Mouse (Mus musculus): ENCODE measurements at regions not wholly inside any gene's neighbourhood (a gene's known extent, or its start where the extent isn't known, plus 50 kb on each side); places are given as distances from the start of the nearest gene placed in this dataset.

DNA sequence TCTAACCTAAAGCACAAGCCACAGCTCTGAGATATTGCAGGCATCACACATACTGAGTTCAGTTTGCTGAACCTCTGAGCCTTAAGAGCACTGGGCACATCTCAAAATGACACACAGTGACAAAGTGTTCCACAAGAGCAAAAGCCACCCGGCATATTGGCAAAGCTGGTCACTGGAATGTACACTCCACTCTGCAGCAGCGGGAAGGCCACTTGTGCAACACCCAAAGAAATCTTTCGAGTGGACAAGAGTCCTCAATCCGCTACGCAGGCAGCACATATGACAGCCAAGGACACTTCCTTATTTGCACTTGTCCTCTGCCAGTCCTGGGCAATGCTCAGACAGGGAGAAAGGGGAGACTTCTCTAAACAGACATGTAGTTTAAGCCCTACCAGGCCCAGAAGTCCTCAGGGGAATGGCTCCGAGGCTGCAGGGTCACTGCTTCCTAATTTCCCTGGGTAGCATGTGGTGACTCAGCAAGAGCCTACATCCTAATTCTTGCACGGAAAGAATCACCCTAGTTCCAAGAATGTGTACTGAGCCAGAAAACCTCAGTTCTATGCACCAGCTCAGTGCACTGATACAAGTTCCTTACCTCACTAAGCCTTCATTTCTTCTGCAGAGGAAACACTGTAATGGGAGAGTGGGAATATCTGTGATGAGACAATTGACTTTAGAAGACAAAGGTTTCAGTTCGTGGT, 144.5 kb upstream of the Ppargc1a start:
- no peaks in the 10 kb centered on the region for H3K27me3 ChIP-seq (replicated peaks)
- no peak overlapping the region for H3K4me3 ChIP-seq
- 88% methylated on average over 8 of the region's 8 CpGs for WGBS
- H3K36me3 ChIP-seq: no peaks in the 10 kb centered on the region
- H3K27ac ChIP-seq: no peak overlapping the region
- no peaks in the 10 kb centered on the region for H3K9me3 ChIP-seq
- no peaks in the 10 kb centered on the region for H3K4me1 ChIP-seq
- no peak overlapping the region for H3K9ac ChIP-seq
- no peak overlapping the region for H3K4me2 ChIP-seq (replicated peaks)
- ATAC-seq (ENCODE audit: low FRiP score, low read depth): no peak

DNA sequence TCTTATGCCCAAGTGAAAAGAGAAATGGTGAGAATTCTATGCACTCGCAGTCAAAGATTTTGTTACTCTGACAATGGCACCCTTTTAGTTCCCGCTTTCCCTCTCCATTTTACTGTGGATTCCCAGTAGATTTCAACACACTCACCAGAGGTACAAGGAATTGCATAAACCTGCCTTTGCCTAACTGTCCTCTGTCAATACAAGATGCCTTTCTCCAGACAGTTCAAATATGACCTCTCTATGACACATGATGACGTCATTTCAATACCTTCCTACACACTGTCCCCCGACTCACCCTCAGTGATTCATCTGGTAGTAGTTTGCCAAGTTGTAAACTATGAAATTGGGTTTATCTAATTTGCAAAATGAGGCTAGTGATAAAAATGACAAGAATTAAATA, 143.1 kb upstream of the Ppargc1a start:
- Histone ChIP-seq H3K4me3 (no peak overlapping the region), H3K9ac (no peak overlapping the region), H3K27me3 (replicated peaks) (no peaks in the 10 kb centered on the region), H3K27ac (no peak overlapping the region), H3K4me2 (replicated peaks) (no peak overlapping the region), H3K9me3 (no peaks in the 10 kb centered on the region), H3K36me3 (no peaks in the 10 kb centered on the region), H3K4me1 (no peaks in the 10 kb centered on the region)
- 95% methylated on average over 4 of the region's 4 CpGs for WGBS
- no peak for ATAC-seq (ENCODE audit: low FRiP score, low read depth)

DNA sequence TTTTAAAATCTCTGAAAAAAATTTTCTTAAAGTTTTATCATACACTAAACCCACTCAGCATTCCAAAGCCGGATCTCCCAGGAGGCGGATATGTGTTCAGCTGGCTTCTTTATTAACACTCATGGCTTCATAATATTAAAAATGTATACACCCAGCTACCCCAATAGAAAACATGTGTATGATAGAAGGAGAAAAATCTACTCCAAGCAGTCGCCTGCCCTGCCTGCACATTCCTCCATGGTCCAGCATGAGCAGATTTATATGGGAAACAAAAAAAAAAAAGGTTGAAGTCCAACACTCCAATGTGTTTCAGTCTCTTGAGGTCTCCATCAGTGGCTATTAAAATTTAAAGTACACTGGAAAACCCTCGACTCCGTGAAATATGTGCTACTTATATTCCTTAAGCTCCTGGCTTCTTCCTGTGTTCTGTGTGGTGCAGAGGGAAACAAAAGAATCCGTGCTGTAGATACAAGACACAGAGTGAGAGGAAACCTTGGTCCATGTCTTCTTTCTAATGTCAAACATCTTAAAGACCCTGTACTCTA, 142.0 kb upstream of the Ppargc1a start:
- Histone ChIP-seq H3K36me3 (no peaks in the 10 kb centered on the region), H3K9me3 (no peaks in the 10 kb centered on the region), H3K27me3 (replicated peaks) (no peaks in the 10 kb centered on the region), H3K4me2 (replicated peaks) (no peak overlapping the region), H3K27ac (no peak overlapping the region), H3K4me3 (no peak overlapping the region), H3K4me1 (no peaks in the 10 kb centered on the region), H3K9ac (no peak overlapping the region)
- ATAC-seq (ENCODE audit: low FRiP score, low read depth): no peak
- 80% methylated on average over 6 of the region's 6 CpGs for WGBS

DNA sequence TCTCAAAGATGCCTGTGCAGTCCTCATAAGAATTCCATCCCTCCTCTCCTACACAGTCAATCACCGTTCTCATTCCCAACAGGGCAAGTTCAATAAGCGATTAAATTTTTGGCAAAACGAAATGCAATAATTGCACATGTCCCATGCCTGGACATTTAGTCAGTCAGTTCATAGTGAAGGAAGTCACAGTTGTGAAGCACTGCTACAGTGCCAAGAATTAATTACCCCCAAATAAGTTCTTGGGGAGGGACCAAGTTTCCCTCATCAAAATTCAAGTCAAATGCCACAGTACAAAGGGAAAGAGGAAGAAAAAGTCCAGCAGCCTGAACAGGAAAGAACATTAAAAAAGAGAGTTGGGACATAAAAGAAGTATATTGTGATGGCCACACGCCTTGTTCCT, 112.4 kb upstream of the Ppargc1a start:
- H3K9ac ChIP-seq: no peak overlapping the region
- no peak overlapping the region for H3K4me3 ChIP-seq
- no peak overlapping the region for H3K27ac ChIP-seq
- no peak overlapping the region for H3K4me2 ChIP-seq (replicated peaks)
- no peak for ATAC-seq (ENCODE audit: low FRiP score, low read depth)
- no peaks in the 10 kb centered on the region for H3K27me3 ChIP-seq (replicated peaks)
- WGBS: 87% methylated on average over 4 of the region's 4 CpGs
- no peaks in the 10 kb centered on the region for H3K36me3 ChIP-seq
- H3K4me1 ChIP-seq: no peaks in the 10 kb centered on the region
- H3K9me3 ChIP-seq: no peaks in the 10 kb centered on the region

DNA sequence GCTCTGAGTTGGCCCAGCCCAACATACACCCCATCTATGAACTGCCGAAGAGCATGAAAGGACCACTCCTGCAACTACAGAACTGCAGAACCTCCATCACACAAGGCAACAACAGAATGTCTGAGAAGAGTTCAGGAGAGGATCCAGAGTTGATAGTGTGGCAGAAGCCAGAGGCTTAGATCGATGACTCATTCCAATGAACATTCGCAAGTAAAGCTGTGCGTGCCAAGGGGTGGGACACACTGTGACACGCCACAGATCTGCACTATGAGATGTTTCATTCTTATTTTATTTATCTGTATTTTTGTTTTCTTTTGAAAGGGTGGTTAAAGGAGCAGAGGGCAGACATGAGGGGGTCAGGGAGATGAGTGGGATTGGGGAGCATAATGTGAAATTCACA, 103.7 kb upstream of the Ppargc1a start:
- Histone ChIP-seq H3K9me3 (no peaks in the 10 kb centered on the region), H3K36me3 (no peaks in the 10 kb centered on the region), H3K9ac (no peak overlapping the region), H3K4me3 (no peak overlapping the region), H3K4me1 (no peaks in the 10 kb centered on the region), H3K27me3 (replicated peaks) (no peaks in the 10 kb centered on the region), H3K4me2 (replicated peaks) (no peak overlapping the region), H3K27ac (no peak overlapping the region)
- ATAC-seq (ENCODE audit: low FRiP score, low read depth): no peak
- 92% methylated on average over 5 of the region's 5 CpGs for WGBS

DNA sequence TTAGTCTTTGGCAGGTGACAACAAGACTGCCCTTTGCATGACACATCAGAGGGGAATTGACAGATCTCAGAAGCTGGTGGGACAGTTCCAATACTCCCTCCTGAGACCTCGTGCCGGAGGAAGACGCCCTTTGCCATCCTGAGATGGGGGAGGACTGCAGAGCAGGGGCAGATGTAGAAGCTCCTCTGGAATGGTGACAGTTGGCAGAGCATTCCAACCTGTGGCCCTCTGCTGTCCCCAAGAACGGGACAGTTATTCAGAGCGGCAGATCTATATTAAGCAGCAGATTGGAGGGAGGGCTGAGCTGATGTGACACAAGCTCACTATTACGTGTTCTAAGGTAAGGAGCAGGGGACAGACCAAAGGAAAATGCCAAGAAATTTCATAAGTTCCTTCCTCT, 97.7 kb upstream of the Ppargc1a start:
- H3K9ac ChIP-seq: no peak overlapping the region
- no peaks in the 10 kb centered on the region for H3K36me3 ChIP-seq
- no peaks in the 10 kb centered on the region for H3K27me3 ChIP-seq (replicated peaks)
- H3K9me3 ChIP-seq: no peaks in the 10 kb centered on the region
- no peaks in the 10 kb centered on the region for H3K4me1 ChIP-seq
- 85% methylated on average over 6 of the region's 6 CpGs for WGBS
- ATAC-seq (ENCODE audit: low FRiP score, low read depth): no peak
- no peak overlapping the region for H3K4me3 ChIP-seq
- no peak overlapping the region for H3K27ac ChIP-seq
- H3K4me2 ChIP-seq (replicated peaks): no peak overlapping the region

DNA sequence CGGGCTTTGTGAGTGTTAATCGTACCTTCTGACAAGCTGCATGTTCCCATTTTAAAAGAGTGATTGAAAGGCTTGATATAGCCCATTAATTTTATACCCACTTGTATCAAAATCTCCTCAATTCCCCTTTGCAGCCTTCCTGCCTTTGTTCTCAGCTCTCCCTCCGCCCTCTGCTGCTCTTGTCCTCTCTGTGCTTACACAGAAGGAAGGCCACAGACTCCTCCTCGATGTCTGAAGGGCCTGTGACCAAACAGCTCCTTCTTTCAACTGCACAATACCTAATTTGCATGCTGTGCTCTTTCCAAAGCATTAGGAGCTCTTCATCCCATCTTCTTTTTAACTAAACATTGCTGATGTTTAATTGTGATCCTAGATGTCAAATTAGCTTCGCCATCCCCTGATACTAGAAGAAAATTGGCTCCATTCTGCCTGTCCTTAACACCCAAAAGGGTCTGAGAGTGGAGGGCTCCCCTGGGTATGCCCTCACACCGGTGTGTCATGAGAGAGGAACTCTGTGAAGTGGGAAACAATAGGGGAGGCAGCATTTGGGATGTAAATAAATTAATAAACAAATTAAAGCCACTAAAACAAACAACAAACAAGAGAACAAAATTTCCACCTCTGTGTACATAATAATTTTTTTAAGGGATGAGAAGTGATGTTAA, 90.8 kb upstream of the Ppargc1a start:
- no peak overlapping the region for H3K4me3 ChIP-seq
- no peaks in the 10 kb centered on the region for H3K27me3 ChIP-seq (replicated peaks)
- H3K4me1 ChIP-seq: no peaks in the 10 kb centered on the region; the same call in 1 of the 2 replicates
- no peak for ATAC-seq (ENCODE audit: low FRiP score, low read depth)
- H3K36me3 ChIP-seq: no peaks in the 10 kb centered on the region
- 32% methylated on average over 6 of the region's 6 CpGs for whole genome bisulfite sequencing
- no peak overlapping the region for H3K9ac ChIP-seq
- no peaks in the 10 kb centered on the region for H3K9me3 ChIP-seq
- H3K4me2 ChIP-seq (replicated peaks): no peak overlapping the region
- H3K27ac ChIP-seq: no peak overlapping the region

DNA sequence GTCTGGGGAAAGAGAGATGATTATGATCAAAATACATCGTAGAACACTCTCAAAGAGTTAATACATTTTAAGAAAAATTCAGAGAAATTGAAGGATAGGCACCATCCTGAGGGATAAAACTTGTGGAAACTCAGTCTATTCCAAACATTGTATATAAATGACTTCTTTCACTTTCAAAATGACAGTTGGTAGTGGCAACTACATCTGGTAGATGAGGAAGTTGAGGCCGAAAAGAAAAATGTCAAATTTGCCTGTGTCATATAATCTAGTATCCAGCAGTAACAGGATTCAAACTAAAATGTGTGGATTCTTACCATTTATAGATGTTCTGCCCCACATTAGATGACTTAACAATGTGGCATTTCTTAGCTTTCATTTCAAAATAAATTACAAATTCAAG, 86.0 kb upstream of the Ppargc1a start:
- H3K27ac ChIP-seq: no peak overlapping the region
- no peaks in the 10 kb centered on the region for H3K27me3 ChIP-seq (replicated peaks)
- no peak overlapping the region for H3K4me2 ChIP-seq (replicated peaks)
- H3K4me3 ChIP-seq: no peak overlapping the region
- no peaks in the 10 kb centered on the region for H3K36me3 ChIP-seq
- no peaks in the 10 kb centered on the region; the same call in 1 of the 2 replicates for H3K4me1 ChIP-seq
- no peak overlapping the region for H3K9ac ChIP-seq
- WGBS: 92% methylated on average over 2 of the region's 2 CpGs
- no peak for ATAC-seq (ENCODE audit: low FRiP score, low read depth)
- no peaks in the 10 kb centered on the region for H3K9me3 ChIP-seq

DNA sequence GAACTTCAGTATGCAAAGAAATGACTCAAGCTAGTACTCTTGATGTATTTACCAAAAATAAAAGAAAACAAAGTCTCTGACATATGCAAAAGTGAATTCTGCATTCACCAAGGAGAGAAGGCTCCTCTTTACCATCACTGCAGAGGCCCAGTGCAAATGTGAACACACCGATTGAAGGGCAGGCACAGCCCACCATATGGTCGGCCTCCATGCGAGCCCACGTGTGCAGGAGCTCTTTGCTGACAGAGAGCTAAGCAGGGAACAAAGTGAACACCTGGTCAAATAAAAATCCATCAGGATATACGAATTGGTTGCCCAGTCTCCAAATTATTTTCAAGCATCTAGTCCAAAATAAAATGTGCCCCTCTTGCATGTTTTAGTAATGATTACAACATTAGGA, 56.9 kb upstream of the Ppargc1a start:
- H3K36me3 ChIP-seq: no peaks in the 10 kb centered on the region
- no peak overlapping the region for H3K9ac ChIP-seq
- no peaks in the 10 kb centered on the region for H3K9me3 ChIP-seq
- ATAC-seq (ENCODE audit: low FRiP score, low read depth): no peak
- no peak overlapping the region for H3K27ac ChIP-seq
- H3K27me3 ChIP-seq (replicated peaks): no peaks in the 10 kb centered on the region
- no peaks in the 10 kb centered on the region for H3K4me1 ChIP-seq
- no peak overlapping the region for H3K4me3 ChIP-seq
- 66% methylated on average over 5 of the region's 5 CpGs for WGBS
- no peak overlapping the region for H3K4me2 ChIP-seq (replicated peaks)

Data from neural tube, embryonic 12.5 days (tissue).